Mouse (Mus musculus) lung, postnatal 0 days (tissue): ENCODE results near the gene Grik2.

Experiments
- CTCF ChIP-seq: IDR thresholded peaks from 2 replicates; pipeline ENCODE4 v1.5.1; 2016; ENCODE audit warnings: antibody characterized with exemption, mild to moderate bottlenecking
- EP300 ChIP-seq: IDR thresholded peaks from 2 replicates; pipeline ENCODE4 v1.6.1; 2016; ENCODE audit warnings: antibody characterized with exemption, mild to moderate bottlenecking, control low read depth

DNA sequence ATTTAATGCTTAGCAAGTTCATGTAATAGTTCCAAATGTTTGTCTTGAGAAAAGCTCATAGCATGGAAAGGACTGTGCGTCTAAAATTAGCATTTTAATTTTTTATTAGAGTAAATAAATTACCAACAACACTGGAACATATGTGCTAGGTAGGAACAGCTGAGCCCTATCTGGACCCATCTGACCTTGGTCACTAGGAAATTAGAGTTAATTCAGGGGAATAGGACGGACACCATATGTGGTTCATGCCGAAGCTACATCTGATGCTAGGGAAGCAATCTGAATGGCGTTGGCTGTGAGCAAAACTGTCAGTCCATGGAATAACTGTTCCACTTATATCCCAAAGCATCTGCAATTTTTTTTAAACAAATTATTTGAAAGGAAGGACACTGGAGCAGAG lies 638.9 kb downstream of the Grik2 start:
- no peak for TF ChIP-seq CTCF
- no peak for TF ChIP-seq EP300
